Mouse (Mus musculus) neural tube, embryonic 12.5 days (tissue): ENCODE measurements around the gene Stim2. TPM values are rescaled to one million over a fixed set of nuclear protein-coding genes. Genes with fewer than 3 reads are reported as not detected.

Experiments used
- ATAC-seq: fragments of 200-750 bp; cut with Nextera tagmentation; 2 replicates; pipeline ENCODE4 v1.8.0; 2017; ENCODE audit warnings: low read depth, mild to moderate bottlenecking, moderate TSS enrichment, moderate library complexity; ENCODE audit not compliant: low FRiP score
- H3K27ac ChIP-seq: fragments of 300-500 bp; sonication (generic); 2 replicates; pipeline ENCODE4 v1.5.1; 2016
- H3K27me3 ChIP-seq: fragments of 300-500 bp; sonication (generic); replicated peaks from 2 replicates; pipeline ENCODE4 v1.6.1; 2016; ENCODE audit warnings: mild to moderate bottlenecking
- H3K36me3 ChIP-seq: fragments of 300-500 bp; sonication (generic); 2 replicates; pipeline ENCODE4 v1.6.1; 2016; ENCODE audit warnings: mild to moderate bottlenecking
- H3K4me1 ChIP-seq: fragments of 300-500 bp; sonication (generic); 2 replicates; pipeline ENCODE4 v1.6.1; 2016
- H3K4me2 ChIP-seq: fragments of 300-500 bp; sonication (generic); replicated peaks from 2 replicates; pipeline ENCODE4 v1.6.1; 2016; ENCODE audit warnings: mild to moderate bottlenecking
- H3K4me3 ChIP-seq: fragments of 300-500 bp; sonication (generic); 2 replicates; pipeline ENCODE4 v1.5.1; 2016
- H3K9ac ChIP-seq: fragments of 300-500 bp; sonication (generic); 2 replicates; pipeline ENCODE4 v1.6.1; 2016; ENCODE audit warnings: mild to moderate bottlenecking
- H3K9me3 ChIP-seq: fragments of 300-500 bp; sonication (generic); 2 replicates; pipeline ENCODE4 v1.6.1; 2016; ENCODE audit warnings: mild to moderate bottlenecking
- WGBS: fragments of 180-500 bp; shearing (Covaris S2); methylation state at CpG from one replicate; pipeline ENCODE4 v1.1.7; 2016; 5-methylcytosine and 5-hydroxymethylcytosine counted together
- polyA plus RNA-seq: library from polyadenylated mRNA; unstranded; fragments of >200 nt; fragmentation: Nextera tagmentation; extraction: Ambion mirVana; gene quantifications from 2 replicates; pipeline ENCODE4 v1.2.1, GENCODE M21; 2016

The Stim2 gene
- polyA plus RNA-seq, 1 experiment from 2014 or later: 29.5 TPM

GRCm38 (mm10) chr5:54155916-54156315 lies 157.6 kb downstream of the Stim2 start:
- Histone ChIP-seq H3K27ac (no peak overlapping the region), H3K27me3 (no peaks in the 10 kb centered on the region), H3K4me2 (no peak overlapping the region), H3K4me3 (no peak overlapping the region), H3K36me3 (no peaks in the 10 kb centered on the region), H3K9me3 (no peaks in the 10 kb centered on the region), H3K4me1 (peaks cover 32% of the 10 kb centered on the region), H3K9ac (no peak overlapping the region)
- ATAC-seq: no peak
- 81% methylated on average over 4 of the region's 4 CpGs for WGBS

- Histone ChIP-seq H3K4me1 (peaks cover 32% of the 10 kb centered on the region), H3K27ac (no peak overlapping the region), H3K4me2 (no peak overlapping the region), H3K9ac (no peak overlapping the region), H3K4me3 (no peak overlapping the region), H3K27me3 (no peaks in the 10 kb centered on the region), H3K36me3 (no peaks in the 10 kb centered on the region), H3K9me3 (no peaks in the 10 kb centered on the region)
- 76% methylated on average over 11 of the region's 11 CpGs for WGBS
- no peak for ATAC-seq
Measured at GRCm38 (mm10) chr5:54156944-54157527, 158.7 kb downstream of the Stim2 start.

- Histone ChIP-seq H3K4me2 (no peak overlapping the region), H3K9ac (no peak overlapping the region), H3K9me3 (no peaks in the 10 kb centered on the region), H3K36me3 (no peaks in the 10 kb centered on the region), H3K4me3 (no peak overlapping the region), H3K27me3 (no peaks in the 10 kb centered on the region), H3K27ac (no peak overlapping the region), H3K4me1 (peaks cover 32% of the 10 kb centered on the region)
- ATAC-seq: peak; percentile 76
- 21% methylated on average over 9 of the region's 9 CpGs for WGBS
Measured at GRCm38 (mm10) chr5:54158230-54158629, 159.9 kb downstream of the Stim2 start.

GRCm38 (mm10) chr5:54159156-54159793 lies 161.0 kb downstream of the Stim2 start:
- 4% methylated on average over 6 of the region's 6 CpGs for WGBS
- Histone ChIP-seq H3K27me3 (no peaks in the 10 kb centered on the region), H3K4me3 (no peak overlapping the region), H3K9me3 (no peaks in the 10 kb centered on the region), H3K4me1 (peaks cover 32% of the 10 kb centered on the region), H3K36me3 (no peaks in the 10 kb centered on the region), H3K27ac (no peak overlapping the region), H3K4me2 (peak overlapping the region; percentile 21; the same call in 1 of the 2 replicates), H3K9ac (no peak overlapping the region)
- no peak for ATAC-seq

GRCm38 (mm10) chr5:54160561-54160960 lies 162.3 kb downstream of the Stim2 start:
- Histone ChIP-seq H3K4me3 (no peak overlapping the region), H3K27me3 (no peaks in the 10 kb centered on the region), H3K27ac (no peak overlapping the region), H3K4me1 (peaks cover 29% of the 10 kb centered on the region), H3K9ac (no peak overlapping the region), H3K4me2 (no peak overlapping the region), H3K9me3 (no peaks in the 10 kb centered on the region), H3K36me3 (no peaks in the 10 kb centered on the region)
- no peak for ATAC-seq
- WGBS: 88% methylated on average over 4 of the region's 4 CpGs

- no peak overlapping the region for H3K27ac ChIP-seq
- H3K36me3 ChIP-seq: no peaks in the 10 kb centered on the region
- peaks cover 6% of the 10 kb centered on the region; the same call in 1 of the 2 replicates for H3K4me1 ChIP-seq
- no peaks in the 10 kb centered on the region for H3K27me3 ChIP-seq
- no peak overlapping the region for H3K9ac ChIP-seq
- H3K4me3 ChIP-seq: no peak overlapping the region
- WGBS: 89% methylated on average over 4 of the region's 4 CpGs
- no peak overlapping the region for H3K4me2 ChIP-seq
- ATAC-seq: no peak
- no peaks in the 10 kb centered on the region for H3K9me3 ChIP-seq
Measured at GRCm38 (mm10) chr5:54163890-54164289, 165.6 kb downstream of the Stim2 start.

Other genes with a start within 250 kb of the Stim2 start
- 68.8 and 76.8 TPM in 2 replicates for gene Tbc1d19, start 188.9 kb upstream of the Stim2 start, polyA plus RNA-seq